Mouse (Mus musculus): ENCODE measurements around the gene Mrps24. TPM values are rescaled to one million over a fixed set of nuclear protein-coding genes. Genes with fewer than 3 reads are reported as not detected.

Gene Mrps24
- 38.7 and 82.1 TPM in 2 replicates for total RNA-seq (2017)

DNA sequence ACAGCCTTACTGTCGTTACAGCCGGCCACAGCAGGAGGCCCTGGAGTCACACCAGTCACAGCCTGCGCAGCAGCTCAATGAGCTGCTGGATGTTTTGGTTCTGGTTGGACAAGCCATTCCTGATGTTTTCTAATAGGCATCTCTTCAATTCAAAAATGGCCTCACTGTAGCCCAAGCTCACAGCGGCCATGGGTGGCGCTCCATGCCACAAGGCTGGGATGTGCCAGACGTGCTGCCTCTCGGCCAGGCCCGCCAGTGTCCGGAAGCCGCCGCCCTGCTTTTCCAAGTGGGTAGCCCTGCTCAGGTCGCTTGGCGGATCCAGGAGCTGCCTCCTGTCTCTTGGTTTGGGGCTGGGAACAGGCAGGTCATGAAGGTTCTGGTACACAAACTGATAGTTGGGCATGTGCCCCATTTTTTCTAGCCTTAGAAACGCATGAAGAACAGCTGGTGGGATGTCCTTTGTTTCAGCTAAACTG is at the start of gene Mrps24:
Gene Mrps24, minus strand, starts transcription at position 51 of the 476 bp plus-strand sequence.
- ATAC-seq (replicated peaks; ENCODE audit: low read depth, poor library complexity, severe bottlenecking), result no peak

DNA sequence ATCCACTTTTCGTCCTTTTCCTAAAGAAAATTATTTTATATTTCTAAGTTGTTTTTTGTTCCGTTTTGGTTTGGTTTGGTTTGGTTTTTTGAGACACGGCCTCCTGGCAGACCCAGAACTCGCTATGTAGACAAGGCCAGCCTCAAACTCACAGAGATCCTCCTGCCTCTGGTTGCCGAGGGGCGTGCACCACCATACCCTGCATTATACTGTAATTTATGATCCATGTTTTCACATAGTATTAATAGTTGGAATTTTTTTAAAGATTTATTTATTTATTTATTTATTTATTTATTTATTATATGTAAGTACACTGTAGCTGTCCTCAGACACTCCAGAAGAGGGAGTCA is 47.1 kb upstream of the Mrps24 start:
- ATAC-seq (replicated peaks; ENCODE audit: low read depth, poor library complexity, severe bottlenecking), result 0 out of 2 replicates have a peak, but pooled peaks have one; percentile 24

DNA sequence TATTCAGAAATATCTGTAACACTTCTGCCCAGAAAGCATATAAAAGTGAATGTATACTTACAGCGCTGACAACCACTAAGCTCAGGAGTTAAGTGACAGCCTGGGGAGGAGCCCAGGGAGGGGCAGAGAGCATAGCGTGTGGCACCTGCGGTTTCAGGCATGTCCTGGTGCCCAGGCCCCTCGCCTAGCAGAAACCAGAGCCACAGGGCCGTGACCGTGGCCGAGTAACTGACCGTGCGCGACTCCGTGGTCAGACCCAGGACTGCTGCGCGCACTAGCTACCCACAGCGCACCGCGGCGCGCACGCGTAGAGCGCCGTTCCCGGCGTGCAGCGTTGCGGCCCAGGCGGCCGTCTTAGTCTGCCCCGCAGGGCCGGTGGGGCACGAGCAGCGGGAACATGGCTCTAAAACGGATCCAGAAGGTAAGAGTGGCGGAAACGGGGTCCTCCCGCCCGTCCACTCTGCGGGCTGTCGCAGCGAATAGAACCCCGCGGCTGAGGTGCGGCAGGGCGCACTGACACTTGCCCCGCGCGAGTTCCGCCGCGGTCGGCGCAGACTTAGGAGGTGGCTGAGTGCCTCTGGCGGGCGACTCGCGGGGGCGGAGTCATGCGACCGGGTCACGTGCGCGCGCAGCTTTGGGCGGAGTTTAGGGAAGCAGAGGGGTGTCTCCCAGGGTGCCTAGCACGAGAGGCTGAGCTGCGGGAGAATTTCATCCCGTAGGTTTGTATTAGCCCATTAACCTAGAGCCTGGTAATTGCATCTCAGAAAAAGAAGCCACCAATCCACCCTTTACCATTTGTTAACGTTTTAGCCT is 46.5 kb upstream of the Mrps24 start, which contains the start of gene Urgcp:
Gene Urgcp, minus strand, starts transcription at position 557 of the 813 bp plus-strand sequence.
- ATAC-seq (replicated peaks; ENCODE audit: low read depth, poor library complexity, severe bottlenecking), result peak; percentile 95

DNA sequence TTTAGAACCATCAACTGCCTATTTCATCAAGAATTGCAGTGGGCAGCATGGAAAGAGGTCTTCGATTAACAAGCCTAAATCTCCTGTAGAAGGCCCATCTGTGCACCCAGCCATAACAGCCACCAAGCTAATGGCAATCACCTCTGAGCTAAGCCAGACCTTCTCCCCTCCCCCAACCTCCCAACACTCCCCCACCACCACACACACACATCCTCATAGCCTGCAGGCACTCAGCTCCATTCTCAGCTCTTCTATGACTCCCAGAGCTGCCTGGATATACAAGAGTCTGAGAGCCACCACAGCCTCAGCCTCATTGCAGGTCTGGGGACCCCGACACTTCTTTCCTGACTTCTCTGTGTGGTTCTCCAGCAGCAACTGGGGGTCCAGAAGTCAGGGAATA is 38.3 kb upstream of the Mrps24 start:
- no peak for ATAC-seq (replicated peaks; ENCODE audit: low read depth, poor library complexity, severe bottlenecking)

DNA sequence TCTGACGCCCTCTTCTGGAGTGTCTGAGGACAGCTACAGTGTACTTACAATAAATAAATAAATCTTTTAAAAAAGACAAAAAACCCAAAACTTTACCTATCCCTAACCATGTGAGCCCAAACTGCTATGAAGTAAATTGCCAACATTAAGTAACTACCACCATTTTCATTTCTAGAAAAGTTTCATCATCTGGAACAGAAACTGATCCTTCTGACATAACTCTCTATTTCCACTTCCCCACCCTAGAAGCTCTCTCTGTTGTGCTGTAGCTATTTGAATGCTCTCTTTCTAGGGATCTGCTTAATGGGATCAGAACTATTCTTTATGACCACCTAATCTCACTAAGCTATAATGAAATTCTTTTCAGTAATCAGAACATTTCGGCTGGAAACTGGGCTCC is 29.5 kb upstream of the Mrps24 start:
- no peak for ATAC-seq (replicated peaks; ENCODE audit: low read depth, poor library complexity, severe bottlenecking)

DNA sequence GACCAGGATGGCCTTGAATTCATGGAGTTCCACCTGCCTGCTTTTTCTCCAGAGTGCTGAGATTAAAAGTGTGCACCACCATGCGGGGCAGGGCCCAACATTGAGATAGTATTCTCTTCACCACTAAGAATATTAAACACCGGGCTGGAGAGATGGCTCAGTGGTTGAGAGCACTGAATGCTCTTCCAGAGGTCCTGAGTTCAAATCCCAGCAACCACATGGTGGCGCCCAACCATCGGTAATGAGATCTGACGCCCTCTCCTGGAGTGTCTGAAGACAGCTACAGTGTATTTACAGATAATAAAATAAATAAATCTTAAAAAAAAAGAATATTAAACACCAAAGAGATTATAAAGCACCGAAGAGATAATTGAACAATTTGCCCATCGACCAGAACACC is 26.6 kb upstream of the Mrps24 start:
- no peak for ATAC-seq (replicated peaks; ENCODE audit: low read depth, poor library complexity, severe bottlenecking)

DNA sequence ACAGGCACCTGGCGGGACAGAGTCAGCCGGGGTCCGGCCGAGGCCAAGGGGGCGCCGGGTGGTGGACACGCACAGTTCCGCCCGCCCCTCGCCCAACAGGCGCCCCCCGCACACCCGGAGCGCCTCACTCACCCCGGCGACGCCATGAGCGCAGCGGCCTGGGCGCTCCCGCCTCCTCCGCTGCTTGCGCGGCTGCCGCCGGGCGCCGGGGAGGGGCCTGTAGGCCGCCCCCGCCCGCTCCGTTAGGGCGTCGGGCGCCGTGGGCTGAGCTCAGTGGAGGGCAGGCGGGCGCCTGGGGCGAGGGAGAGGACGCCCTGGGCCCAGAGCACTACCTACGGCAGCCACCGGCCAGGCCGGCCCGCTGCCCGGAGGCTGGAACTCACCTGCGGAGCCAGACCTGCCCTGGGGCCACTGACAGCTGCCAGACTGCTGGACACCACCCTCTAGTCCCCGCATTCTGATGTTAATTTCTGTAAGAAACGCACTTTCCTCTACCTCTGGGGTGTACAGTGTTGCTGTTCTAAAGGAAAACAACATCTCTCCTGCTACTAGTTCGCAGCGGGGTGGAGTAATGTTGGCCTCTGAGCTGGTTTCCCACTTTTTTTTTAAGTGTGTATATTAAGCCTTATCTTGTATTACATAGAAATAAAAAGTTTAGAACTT is 25.6 kb upstream of the Mrps24 start:
- ATAC-seq (replicated peaks; ENCODE audit: low read depth, poor library complexity, severe bottlenecking), result peak; percentile 82

DNA sequence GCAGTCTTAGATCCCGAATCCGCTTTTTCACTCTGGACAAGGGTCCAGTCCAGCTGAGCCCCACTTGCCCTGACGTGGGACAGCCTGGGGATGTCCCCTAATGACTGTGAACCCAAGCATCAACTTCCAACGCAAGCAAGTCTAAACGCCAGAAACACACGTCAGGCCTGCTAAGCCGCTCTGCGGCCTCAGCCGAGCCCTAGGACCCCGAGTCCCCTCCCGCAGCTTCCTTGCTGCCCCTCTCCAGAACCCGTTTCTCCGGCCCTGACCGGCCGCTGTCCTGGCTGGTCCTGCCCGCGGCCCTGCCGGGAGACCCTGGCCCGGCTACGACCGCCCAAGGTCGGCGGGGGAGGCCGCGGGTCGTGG is 25.1 kb upstream of the Mrps24 start:
- ATAC-seq (replicated peaks; ENCODE audit: low read depth, poor library complexity, severe bottlenecking), result peak; percentile 24

DNA sequence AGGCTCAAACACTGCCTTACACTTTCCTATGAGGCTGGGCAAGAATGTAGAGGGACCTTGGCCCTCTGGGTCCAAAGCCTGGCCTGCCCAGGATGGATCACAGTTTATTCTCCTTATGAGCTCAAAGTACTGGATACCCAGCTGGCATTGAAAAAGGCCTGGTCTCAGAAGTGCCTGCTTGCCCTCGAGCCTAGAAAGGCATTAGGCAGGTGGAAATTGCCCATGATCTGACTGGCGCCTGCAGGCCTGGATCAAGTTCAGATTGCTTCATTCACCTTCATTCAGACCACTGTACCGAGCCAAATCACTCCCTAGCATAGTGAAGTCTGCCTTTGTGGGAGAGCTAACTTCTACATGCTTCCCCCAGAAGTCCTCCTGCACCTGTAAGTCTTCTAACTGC is 24.4 kb upstream of the Mrps24 start:
- no peak for ATAC-seq (replicated peaks; ENCODE audit: low read depth, poor library complexity, severe bottlenecking)

DNA sequence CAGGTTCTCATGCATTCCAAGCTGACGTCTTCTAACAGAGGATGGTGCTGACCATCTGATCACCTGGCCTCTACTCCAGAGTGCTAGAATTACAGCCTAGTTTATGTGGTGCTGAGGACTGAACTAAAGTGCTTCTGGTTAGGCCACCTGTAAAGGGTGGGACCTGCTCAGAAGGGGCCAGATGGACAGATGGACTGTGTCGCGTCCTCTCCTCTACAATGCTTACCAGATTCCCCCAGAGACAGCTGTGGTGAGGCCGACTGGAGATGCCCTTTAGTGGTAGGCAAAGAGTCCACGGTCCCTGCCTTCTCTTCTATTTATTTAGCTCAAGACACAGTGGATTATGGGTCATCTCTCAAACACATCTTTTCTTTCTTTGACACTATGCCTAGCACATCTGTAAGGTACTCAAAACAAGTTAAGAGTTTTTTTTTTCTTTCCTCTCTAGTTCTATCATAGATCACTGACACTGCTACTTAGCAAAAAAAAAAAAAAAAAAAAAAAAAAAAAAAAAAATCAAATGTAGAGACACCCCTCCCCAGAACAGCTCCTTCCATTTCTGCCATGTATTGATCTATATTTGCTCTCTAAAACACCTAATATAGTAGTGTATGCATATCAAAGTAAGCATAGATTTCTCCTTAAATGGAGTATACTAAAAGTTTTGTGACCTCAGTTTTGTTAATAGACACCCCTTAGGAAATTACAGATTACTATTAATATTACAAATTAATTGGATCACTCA is 23.6 kb upstream of the Mrps24 start:
- ATAC-seq (replicated peaks; ENCODE audit: low read depth, poor library complexity, severe bottlenecking), result no peak

DNA sequence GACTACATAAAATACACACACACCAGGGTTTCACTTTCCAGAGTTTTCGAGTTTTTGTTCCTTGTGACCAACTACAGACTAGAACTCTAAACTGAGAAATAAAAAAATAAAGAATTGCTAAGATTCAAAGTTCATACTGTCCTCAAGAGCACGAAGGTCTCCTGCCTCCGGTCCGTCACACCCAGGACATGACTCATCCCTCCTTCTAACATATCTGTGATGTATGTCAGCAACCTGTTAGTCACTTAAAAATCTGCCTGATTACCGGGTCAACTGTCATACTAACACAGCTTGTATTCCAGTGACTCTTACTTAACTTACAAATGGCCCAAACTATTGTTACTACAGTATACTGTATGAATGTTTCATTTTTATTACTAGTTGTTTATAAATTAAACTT is 21.7 kb upstream of the Mrps24 start:
- ATAC-seq (replicated peaks; ENCODE audit: low read depth, poor library complexity, severe bottlenecking), result no peak

DNA sequence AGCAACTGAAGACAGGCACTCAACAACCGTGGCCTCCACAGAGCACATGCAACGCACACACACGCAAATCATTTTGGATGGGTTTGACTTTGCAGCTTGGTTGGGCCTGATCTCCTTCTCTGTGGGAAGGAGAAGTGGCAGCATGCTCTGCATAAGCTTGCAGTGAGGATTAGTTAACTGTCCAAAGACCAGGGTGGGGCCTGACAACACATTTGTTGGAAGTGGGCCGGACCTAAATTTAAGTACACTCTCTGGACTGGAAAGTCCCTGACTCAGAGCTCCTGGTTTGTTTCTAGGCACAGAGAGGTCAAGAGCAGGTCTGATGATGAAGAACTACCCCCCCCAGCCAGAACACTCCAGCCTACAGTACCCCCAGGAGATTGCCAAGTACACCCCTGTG is 18.8 kb upstream of the Mrps24 start:
- ATAC-seq (replicated peaks; ENCODE audit: low read depth, poor library complexity, severe bottlenecking), result no peak

DNA sequence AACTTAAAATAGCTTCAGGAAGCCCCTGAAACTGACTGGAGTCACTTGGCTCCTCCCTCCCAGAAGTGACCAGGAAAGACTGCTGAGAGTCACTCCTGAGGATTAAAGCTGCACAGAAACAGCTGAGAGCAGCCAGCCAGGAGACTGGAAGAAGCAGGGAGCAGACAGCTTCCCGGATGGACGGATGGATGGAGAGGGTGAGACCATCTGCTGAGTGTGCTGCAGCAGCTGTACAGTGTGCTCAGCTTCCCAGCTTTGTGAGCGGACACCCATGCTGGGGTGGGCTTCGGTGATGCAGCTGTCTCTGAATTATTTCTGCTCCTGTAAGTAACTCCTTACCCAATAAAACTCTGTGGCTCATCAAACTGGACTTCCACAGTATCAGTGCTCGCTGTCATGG is 16.9 kb upstream of the Mrps24 start:
- ATAC-seq (replicated peaks; ENCODE audit: low read depth, poor library complexity, severe bottlenecking), result no peak

DNA sequence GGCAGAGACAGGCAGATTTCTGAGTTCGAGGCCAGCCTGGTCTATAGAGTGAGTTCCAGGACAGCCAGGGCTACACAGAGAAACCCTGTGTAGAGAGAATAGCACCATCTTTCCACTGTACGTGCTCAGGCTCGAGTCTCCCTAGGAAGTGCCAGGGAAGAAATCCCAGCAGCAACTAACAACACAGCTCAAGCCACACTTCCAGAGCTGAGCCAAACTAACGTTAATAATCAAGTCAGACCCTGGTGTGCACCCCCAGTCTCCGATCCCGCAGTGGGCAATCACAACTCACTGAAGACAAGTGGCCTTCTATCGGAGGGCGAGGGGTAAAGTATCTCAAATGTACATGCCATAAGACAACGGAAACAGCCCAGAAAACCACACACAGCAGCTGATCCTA is 14.1 kb upstream of the Mrps24 start:
- ATAC-seq (replicated peaks; ENCODE audit: low read depth, poor library complexity, severe bottlenecking), result no peak

DNA sequence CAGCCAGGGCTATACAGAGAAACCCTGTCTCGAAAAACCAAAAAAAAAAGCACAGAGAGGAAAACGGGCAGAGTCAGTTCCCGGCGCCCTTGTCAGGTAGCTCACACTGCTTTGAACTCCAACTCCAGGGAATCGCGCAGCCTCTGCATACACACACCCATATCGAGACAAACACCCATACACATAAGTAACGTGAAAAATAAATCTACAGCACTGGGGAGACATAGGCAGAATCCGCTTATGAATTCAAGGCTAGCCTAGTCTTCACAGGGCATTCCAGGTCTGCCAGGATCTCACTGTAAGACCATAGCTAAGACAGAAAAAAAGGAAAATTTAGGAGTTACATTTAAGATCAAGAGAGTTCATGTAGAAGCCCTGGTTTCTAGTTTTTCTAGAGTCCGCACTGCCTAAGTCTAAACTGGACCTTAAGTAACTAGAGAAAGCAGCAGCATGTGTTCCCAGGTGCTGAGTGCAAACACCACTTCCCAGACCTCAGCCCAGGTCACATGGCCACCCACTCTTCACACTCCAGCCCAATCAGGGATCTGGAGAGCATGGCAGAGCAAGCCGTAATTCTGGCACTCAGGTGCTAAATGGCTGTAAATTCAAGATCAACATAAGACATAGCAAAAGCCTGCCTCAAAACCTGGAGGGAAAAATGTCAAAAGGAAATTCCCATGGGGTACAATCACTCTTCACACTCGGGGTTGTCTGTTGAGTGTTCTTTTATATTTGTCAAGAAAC is 3.3 kb upstream of the Mrps24 start:
- no peak for ATAC-seq (replicated peaks; ENCODE audit: low read depth, poor library complexity, severe bottlenecking)

DNA sequence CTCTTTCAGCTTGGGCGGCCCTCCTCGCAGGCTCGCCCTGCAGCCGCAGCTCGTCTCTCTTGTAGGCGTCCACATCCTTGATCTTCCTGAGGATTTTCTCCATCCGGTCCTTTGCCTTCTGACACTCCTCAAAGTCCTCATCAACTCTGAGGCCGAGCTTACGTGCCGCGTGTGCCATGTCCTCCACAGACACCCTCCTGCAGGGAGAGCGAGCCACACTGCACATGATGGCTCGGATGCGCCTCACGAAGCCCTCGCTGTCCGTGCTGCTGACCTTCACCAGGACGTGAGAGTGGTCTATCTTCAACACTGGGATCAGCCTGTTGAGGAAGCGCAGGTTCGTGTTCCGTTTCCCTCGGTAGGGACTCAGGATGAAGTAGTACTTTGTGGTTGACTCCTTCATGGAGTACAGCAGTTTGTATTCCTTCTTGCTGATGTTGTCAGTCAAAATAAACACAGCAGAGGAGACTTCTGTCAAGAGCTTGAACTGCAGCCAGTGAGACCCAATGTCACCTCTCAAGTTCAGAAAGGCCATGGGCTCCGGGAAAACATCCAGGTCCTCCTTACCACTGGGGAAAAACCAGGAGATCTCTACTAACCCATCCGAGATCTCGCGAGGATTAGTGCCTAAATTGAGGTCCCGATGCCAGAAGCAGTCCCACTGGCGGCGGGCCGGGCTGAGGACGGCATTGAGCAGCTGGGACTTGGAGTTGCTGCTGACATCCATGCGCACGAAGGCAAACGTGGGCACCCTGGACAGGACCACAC is 1.6 kb upstream of the Mrps24 start:
- no peak for ATAC-seq (replicated peaks; ENCODE audit: low read depth, poor library complexity, severe bottlenecking)

DNA sequence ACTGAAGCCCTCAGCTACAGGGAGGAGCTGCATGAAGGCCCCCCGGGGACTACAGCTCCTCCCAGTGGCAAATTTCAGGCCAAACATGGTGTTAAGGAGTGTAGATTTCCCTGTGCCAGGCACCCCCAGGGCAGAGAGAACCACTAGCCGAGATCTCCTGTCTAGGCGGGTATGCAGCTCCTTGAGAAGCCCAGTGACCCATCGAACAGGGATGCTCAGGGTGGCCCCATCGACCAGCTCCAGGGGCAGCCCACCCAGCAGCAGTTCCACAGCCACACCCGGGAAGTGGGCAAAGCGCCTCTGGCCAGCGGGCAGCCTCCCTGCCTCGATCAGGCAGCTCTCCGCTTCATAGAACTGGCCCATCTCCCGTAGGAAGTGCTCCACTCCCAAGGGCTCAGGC is 766 bp upstream of the Mrps24 start:
- ATAC-seq (replicated peaks; ENCODE audit: low read depth, poor library complexity, severe bottlenecking), result no peak

DNA sequence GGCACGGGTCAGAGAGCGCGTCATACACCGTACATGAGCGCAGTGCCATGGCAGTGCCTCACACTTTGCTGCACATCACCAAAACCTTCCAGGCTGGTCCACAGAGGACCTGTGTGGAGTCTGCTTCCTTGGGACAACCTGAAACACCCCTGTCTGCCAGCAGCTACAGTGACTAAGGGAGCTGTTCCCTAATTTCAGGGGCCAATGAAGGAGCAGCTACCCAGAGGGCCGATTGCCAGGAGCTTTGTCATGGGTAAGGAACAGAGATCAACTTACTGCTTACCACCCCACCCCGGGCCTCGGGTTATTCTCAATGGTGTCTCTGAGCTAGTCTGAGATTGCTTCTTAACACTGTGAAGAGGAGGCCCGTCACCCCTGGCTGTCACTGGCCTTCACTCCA is 301 bp downstream of the Mrps24 start:
- no peak for ATAC-seq (replicated peaks; ENCODE audit: low read depth, poor library complexity, severe bottlenecking)

DNA sequence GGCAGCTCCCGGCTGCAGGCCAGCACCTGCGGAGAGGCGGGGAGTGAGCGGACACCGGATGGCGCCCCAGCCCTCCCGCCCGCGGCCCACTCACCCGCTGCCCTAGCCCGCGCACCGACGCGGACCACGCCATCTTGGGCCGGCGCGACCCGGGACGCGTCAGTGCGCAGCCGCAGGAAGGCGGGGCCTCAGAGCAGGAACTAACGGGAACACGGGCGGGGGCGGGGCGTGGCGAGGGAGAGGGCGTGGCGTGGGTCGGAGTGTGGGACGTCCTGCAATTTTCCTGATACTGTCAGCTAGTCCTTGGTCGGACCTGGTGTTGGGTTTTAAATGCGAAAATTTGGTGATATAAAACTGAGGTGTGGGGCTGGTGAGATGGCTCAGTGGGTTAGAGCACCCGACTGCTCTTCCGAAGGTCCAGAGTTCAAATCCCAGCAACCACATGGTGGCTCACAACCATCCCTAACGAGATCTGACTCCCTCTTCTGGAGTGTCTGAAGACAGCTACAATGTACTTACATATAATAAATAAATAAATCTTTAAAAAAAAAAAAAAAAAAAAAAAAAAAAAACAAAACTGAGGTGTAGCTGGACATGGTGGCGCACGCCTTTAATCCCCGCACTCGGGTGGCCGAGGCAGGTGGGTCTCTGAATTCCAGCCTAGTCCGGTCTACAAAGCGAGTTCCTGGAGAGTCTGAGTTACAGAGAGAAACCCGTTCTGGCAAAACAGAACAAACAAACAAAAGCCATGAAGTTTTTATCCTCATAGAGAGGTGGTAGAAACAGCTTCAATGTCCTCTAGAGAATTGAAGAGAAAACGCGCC is 7.7 kb downstream of the Mrps24 start:
- ATAC-seq (replicated peaks; ENCODE audit: low read depth, poor library complexity, severe bottlenecking), result peak; percentile 96

Data from common myeloid progenitor, adult 5-6 weeks (primary cell).